Mouse (Mus musculus) CH12.LX (cell line): ENCODE measurements around the gene Trim40. TPM values are rescaled to one million over a fixed set of nuclear protein-coding genes. Genes with fewer than 3 reads are reported as not detected.

Experiments used
- polyA plus RNA-seq: library from polyadenylated mRNA; unstranded; fragments of >175 nt; gene quantifications from 2 replicates; pipeline ENCODE4 v1.2.1, GENCODE M21; 2012; ENCODE audit warnings: low read depth; ENCODE audit not compliant: insufficient read length
- total RNA-seq, 2 experiments: library from RNA; depleted of rRNA; stranded (reverse); fragments of 300-350 nt in 1 of 2; fragments of >200 nt in 1 of 2; gene quantifications; 2 replicates each; pipeline ENCODE4 v1.2.3; 2012 to 2014

Trim40 gene
- total and polyA plus RNA-seq, 3 experiments = 0.14 TPM; not detected in 2

Other genes with a start within 250 kb of the Trim40 start
- not detected in 2 replicates for gene H2-M9, start 247.5 kb downstream of the Trim40 start, total RNA-seq (2012; rRNA removed)
- not detected in 2 replicates for gene H2-M9, start 247.5 kb downstream of the Trim40 start, total RNA-seq (2014; rRNA removed)
- not detected in 2 replicates for gene H2-M9, start 247.5 kb downstream of the Trim40 start, polyA plus RNA-seq
- gene H2-M1, start 217.9 kb downstream of the Trim40 start, total RNA-seq (2012; rRNA removed) = not detected in 2 replicates
- not detected in 2 replicates for gene H2-M1, start 217.9 kb downstream of the Trim40 start, total RNA-seq (2014; rRNA removed)
- gene H2-M1, start 217.9 kb downstream of the Trim40 start, polyA plus RNA-seq = not detected in 2 replicates
- not detected in 2 replicates for gene H2-M10.5, start 117.2 kb downstream of the Trim40 start, total RNA-seq (2012; rRNA removed)
- not detected in 2 replicates for gene H2-M10.5, start 117.2 kb downstream of the Trim40 start, total RNA-seq (2014; rRNA removed)
- not detected in 2 replicates for gene H2-M10.5, start 117.2 kb downstream of the Trim40 start, polyA plus RNA-seq
- not detected in 2 replicates for gene H2-M10.6, start 78.0 kb downstream of the Trim40 start, total RNA-seq (2012; rRNA removed)
- not detected in 2 replicates for gene H2-M10.6, start 78.0 kb downstream of the Trim40 start, total RNA-seq (2014; rRNA removed)
- 0.20 and 0.27 TPM in 2 replicates for gene H2-M10.6, start 78.0 kb downstream of the Trim40 start, polyA plus RNA-seq
- 17.1 and 19.1 TPM in 2 replicates for gene Trim26, start 53.0 kb downstream of the Trim40 start, total RNA-seq (2012; rRNA removed)
- gene Trim26, start 53.0 kb downstream of the Trim40 start, total RNA-seq (2014; rRNA removed) = 13.6 and 14.2 TPM in 2 replicates
- gene Trim26, start 53.0 kb downstream of the Trim40 start, polyA plus RNA-seq = 67.0 and 67.1 TPM in 2 replicates
- not detected in 2 replicates for gene Trim15, start 22.9 kb downstream of the Trim40 start, total RNA-seq (2012; rRNA removed)
- gene Trim15, start 22.9 kb downstream of the Trim40 start, total RNA-seq (2014; rRNA removed) = not detected in 2 replicates
- gene Trim15, start 22.9 kb downstream of the Trim40 start, polyA plus RNA-seq = 0.14 TPM in 1 of 2 replicates, not detected in the other
- gene Trim10, start 20.5 kb downstream of the Trim40 start, total RNA-seq (2012; rRNA removed) = not detected in 2 replicates
- not detected in 2 replicates for gene Trim10, start 20.5 kb downstream of the Trim40 start, total RNA-seq (2014; rRNA removed)
- not detected in 2 replicates for gene Trim10, start 20.5 kb downstream of the Trim40 start, polyA plus RNA-seq
- not detected in 2 replicates for gene Trim31, start 8.0 kb upstream of the Trim40 start, total RNA-seq (2012; rRNA removed)
- gene Trim31, start 8.0 kb upstream of the Trim40 start, total RNA-seq (2014; rRNA removed) = not detected in 2 replicates
- not detected in 2 replicates for gene Trim31, start 8.0 kb upstream of the Trim40 start, polyA plus RNA-seq
- not detected in 2 replicates for gene Rnf39, start 52.8 kb upstream of the Trim40 start, total RNA-seq (2012; rRNA removed)
- not detected in 2 replicates for gene Rnf39, start 52.8 kb upstream of the Trim40 start, total RNA-seq (2014; rRNA removed)
- gene Rnf39, start 52.8 kb upstream of the Trim40 start, polyA plus RNA-seq = 0.40 TPM in 1 of 2 replicates, not detected in the other
- 208 and 209 TPM in 2 replicates for gene Ppp1r11, start 61.6 kb upstream of the Trim40 start, total RNA-seq (2012; rRNA removed)
- 120 and 128 TPM in 2 replicates for gene Ppp1r11, start 61.6 kb upstream of the Trim40 start, total RNA-seq (2014; rRNA removed)
- 238 and 276 TPM in 2 replicates for gene Ppp1r11, start 61.6 kb upstream of the Trim40 start, polyA plus RNA-seq
- 66.9 and 80.3 TPM in 2 replicates for gene Znrd1, start 68.4 kb upstream of the Trim40 start, total RNA-seq (2012; rRNA removed)
- gene Znrd1, start 68.4 kb upstream of the Trim40 start, total RNA-seq (2014; rRNA removed) = 66.8 and 67.3 TPM in 2 replicates
- 74.5 and 98.1 TPM in 2 replicates for gene Znrd1, start 68.4 kb upstream of the Trim40 start, polyA plus RNA-seq
- 8.1 and 8.6 TPM in 2 replicates for gene Znrd1as, start 68.5 kb upstream of the Trim40 start, total RNA-seq (2012; rRNA removed)
- 8.5 and 8.6 TPM in 2 replicates for gene Znrd1as, start 68.5 kb upstream of the Trim40 start, total RNA-seq (2014; rRNA removed)
- 9.3 and 13.0 TPM in 2 replicates for gene Znrd1as, start 68.5 kb upstream of the Trim40 start, polyA plus RNA-seq
- gene 2410137M14Rik, start 91.1 kb upstream of the Trim40 start, total RNA-seq (2012; rRNA removed) = not detected in 2 replicates
- gene 2410137M14Rik, start 91.1 kb upstream of the Trim40 start, total RNA-seq (2014; rRNA removed) = 0.31 TPM in 1 of 2 replicates, not detected in the other
- gene 2410137M14Rik, start 91.1 kb upstream of the Trim40 start, polyA plus RNA-seq = 0.40 TPM in 1 of 2 replicates, not detected in the other
- gene H2-M5, start 99.4 kb upstream of the Trim40 start, total RNA-seq (2012; rRNA removed) = 0.84 and 1.1 TPM in 2 replicates
- gene H2-M5, start 99.4 kb upstream of the Trim40 start, total RNA-seq (2014; rRNA removed) = 0.58 and 1.1 TPM in 2 replicates
- gene H2-M5, start 99.4 kb upstream of the Trim40 start, polyA plus RNA-seq = 2.2 and 3.6 TPM in 2 replicates
- not detected in 2 replicates for gene Zfp57, start 111.0 kb upstream of the Trim40 start, total RNA-seq (2012; rRNA removed)
- gene Zfp57, start 111.0 kb upstream of the Trim40 start, total RNA-seq (2014; rRNA removed) = not detected in 2 replicates
- gene Zfp57, start 111.0 kb upstream of the Trim40 start, polyA plus RNA-seq = 0.10 and 0.26 TPM in 2 replicates
- gene Mog, start 133.3 kb upstream of the Trim40 start, total RNA-seq (2012; rRNA removed) = not detected in 2 replicates
- gene Mog, start 133.3 kb upstream of the Trim40 start, total RNA-seq (2014; rRNA removed) = not detected in 2 replicates
- not detected in 2 replicates for gene Mog, start 133.3 kb upstream of the Trim40 start, polyA plus RNA-seq
- gene Gabbr1, start 155.8 kb upstream of the Trim40 start, total RNA-seq (2012; rRNA removed) = 4.7 TPM in 2 replicates
- gene Gabbr1, start 155.8 kb upstream of the Trim40 start, total RNA-seq (2014; rRNA removed) = 1.8 and 2.1 TPM in 2 replicates
- 10.2 and 11.6 TPM in 2 replicates for gene Gabbr1, start 155.8 kb upstream of the Trim40 start, polyA plus RNA-seq
- gene Olfr90, start 198.4 kb upstream of the Trim40 start, total RNA-seq (2012; rRNA removed) = not detected in 2 replicates
- not detected in 2 replicates for gene Olfr90, start 198.4 kb upstream of the Trim40 start, total RNA-seq (2014; rRNA removed)
- not detected in 2 replicates for gene Olfr90, start 198.4 kb upstream of the Trim40 start, polyA plus RNA-seq
- gene Olfr91, start 208.2 kb upstream of the Trim40 start, total RNA-seq (2012; rRNA removed) = not detected in 2 replicates
- gene Olfr91, start 208.2 kb upstream of the Trim40 start, total RNA-seq (2014; rRNA removed) = not detected in 2 replicates
- not detected in 2 replicates for gene Olfr91, start 208.2 kb upstream of the Trim40 start, polyA plus RNA-seq
- not detected in 2 replicates for gene Olfr92, start 230.0 kb upstream of the Trim40 start, total RNA-seq (2012; rRNA removed)
- gene Olfr92, start 230.0 kb upstream of the Trim40 start, total RNA-seq (2014; rRNA removed) = not detected in 2 replicates
- gene Olfr92, start 230.0 kb upstream of the Trim40 start, polyA plus RNA-seq = not detected in 2 replicates